Mouse (Mus musculus): ENCODE data around the gene Xpnpep3. TPM values are rescaled to one million over a fixed set of nuclear protein-coding genes. Genes with fewer than 3 reads are reported as not detected.
"Not testable (repeated sequence)": the region's sequence is repeated elsewhere in the genome, so short reads cannot be mapped to it uniquely, and the experiment has no call there.

The Xpnpep3 gene
- polyA plus RNA-seq, 2 experiments = 3.0 to 3.2 TPM

GRCm38 (mm10) chr15:81416763-81417310 is 16.9 kb downstream of the Xpnpep3 start:
- not testable (repeated sequence) for H3K27me3 ChIP-seq (ENCODE audit: control insufficient read depth, insufficient read depth, low read length); H3K9me3 ChIP-seq (ENCODE audit: control insufficient read depth, low read length); H3K36me3 ChIP-seq (replicated peaks; ENCODE audit: control insufficient read depth, insufficient read depth, low read depth)
- TF ChIP-seq CTCF (IDR thresholded peaks at IDR 0.05; ENCODE audit: low read depth) = peak; percentile 23; the same call in 1 of the 2 replicates
- ATAC-seq (ENCODE audit: insufficient read depth) = peak; percentile 88
- Histone ChIP-seq H3K27ac (peak overlapping the region; percentile 4), H3K4me2 (ENCODE audit: low read depth) (peak overlapping the region; percentile 70), H3K4me3 (ENCODE audit: insufficient read depth in 1 of 2, low read depth in 2 of 2, low read length in 2 of 2) (peak overlapping the region; percentile 19 to 20; a peak in 3 of 4 replicates), H3K4me1 (replicated peaks; ENCODE audit: control insufficient read depth in 2 of 2, insufficient read depth in 2 of 2, low read length in 1 of 2) (peaks cover 17 to 22% of the 10 kb centered on the region in 2 experiments), H3K9ac (replicated peaks) (peak overlapping the region; percentile 53)
- 9% methylated on average over 22 of the region's 22 CpGs for whole genome bisulfite sequencing (ENCODE audit: insufficient replicate concordance)
- peak; percentile 62 to 66 (median 63) for DNase-seq (ENCODE audit: low read depth in 3 of 3, low spot score in 3 of 3)

GRCm38 (mm10) chr15:81418065-81418464 is 18.1 kb downstream of the Xpnpep3 start:
- Histone ChIP-seq H3K4me2 (ENCODE audit: low read depth) (0 out of 2 replicates have a peak overlapping the region, but pooled peaks have one; percentile 13), H3K27ac (peak overlapping the region; percentile 60)

GRCm38 (mm10) chr15:81421454-81421853 is 21.5 kb downstream of the Xpnpep3 start:
- Histone ChIP-seq H3K9ac (replicated peaks) (no peak overlapping the region), H3K4me3 (ENCODE audit: insufficient read depth in 1 of 2, low read depth in 2 of 2, low read length in 2 of 2) (no peak overlapping the region), H3K27ac (no peak overlapping the region), H3K4me1 (replicated peaks; ENCODE audit: control insufficient read depth in 2 of 2, insufficient read depth in 2 of 2, low read length in 1 of 2) (peaks cover 15 to 23% of the 10 kb centered on the region in 2 experiments), H3K36me3 (replicated peaks; ENCODE audit: control insufficient read depth, insufficient read depth, low read depth) (no peaks in the 10 kb centered on the region), H3K9me3 (ENCODE audit: control insufficient read depth, low read length) (no peaks in the 10 kb centered on the region), H3K4me2 (ENCODE audit: low read depth) (no peak overlapping the region), H3K27me3 (ENCODE audit: control insufficient read depth, insufficient read depth, low read length) (no peaks in the 10 kb centered on the region)
- ATAC-seq (ENCODE audit: insufficient read depth) (no peak), DNase-seq (ENCODE audit: low read depth in 3 of 3, low spot score in 3 of 3) (no peak)
- 55% methylated on average over 1 of the region's 1 CpGs for WGBS (ENCODE audit: insufficient replicate concordance)
- TF ChIP-seq CTCF (IDR thresholded peaks at IDR 0.05; ENCODE audit: low read depth) = no peak

More at GRCm38 (mm10) chr15:81418065-81418464, 18.1 kb downstream of the Xpnpep3 start:
- ATAC-seq (ENCODE audit: insufficient read depth) = no peak
- H3K4me3 ChIP-seq (ENCODE audit: insufficient read depth in 1 of 2, low read depth in 2 of 2, low read length in 2 of 2) = no peak overlapping the region
- no peaks in the 10 kb centered on the region for H3K27me3 ChIP-seq (ENCODE audit: control insufficient read depth, insufficient read depth, low read length)
- peak in 1 of 3 experiments; percentile 25 for DNase-seq (ENCODE audit: low read depth in 3 of 3, low spot score in 3 of 3)
- no peak overlapping the region for H3K9ac ChIP-seq (replicated peaks)
- 71% methylated on average over 4 of the region's 4 CpGs for WGBS (ENCODE audit: insufficient replicate concordance)
- no peak for TF ChIP-seq EP300 (IDR thresholded peaks at IDR 0.05; ENCODE audit: low read depth)
- TF ChIP-seq CTCF (IDR thresholded peaks at IDR 0.05; ENCODE audit: low read depth) = no peak
- no peaks in the 10 kb centered on the region for H3K9me3 ChIP-seq (ENCODE audit: control insufficient read depth, low read length)
- no peaks in the 10 kb centered on the region for H3K36me3 ChIP-seq (replicated peaks; ENCODE audit: control insufficient read depth, insufficient read depth, low read depth)
- H3K4me1 ChIP-seq (replicated peaks; ENCODE audit: control insufficient read depth in 2 of 2, insufficient read depth in 2 of 2, low read length in 1 of 2) = peaks cover 17 to 22% of the 10 kb centered on the region in 2 experiments

- Histone ChIP-seq H3K27ac (no peak overlapping the region), H3K4me3 (ENCODE audit: insufficient read depth in 1 of 2, low read depth in 2 of 2, low read length in 2 of 2) (no peak overlapping the region), H3K4me2 (ENCODE audit: low read depth) (no peak overlapping the region), H3K9ac (replicated peaks) (no peak overlapping the region), H3K9me3 (ENCODE audit: control insufficient read depth, low read length) (no peaks in the 10 kb centered on the region), H3K4me1 (replicated peaks; ENCODE audit: control insufficient read depth in 2 of 2, insufficient read depth in 2 of 2, low read length in 1 of 2) (peaks cover 11 to 17% of the 10 kb centered on the region in 2 experiments), H3K36me3 (replicated peaks; ENCODE audit: control insufficient read depth, insufficient read depth, low read depth) (peaks cover under 1% of the 10 kb centered on the region), H3K27me3 (ENCODE audit: control insufficient read depth, insufficient read depth, low read length) (no peaks in the 10 kb centered on the region)
- ATAC-seq (ENCODE audit: insufficient read depth) (no peak), DNase-seq (ENCODE audit: low read depth in 3 of 3, low spot score in 3 of 3) (no peak)
- TF ChIP-seq CTCF (IDR thresholded peaks at IDR 0.05; ENCODE audit: low read depth) = no peak
- 75% methylated on average over 7 of the region's 7 CpGs for WGBS (ENCODE audit: insufficient replicate concordance)
Measured at GRCm38 (mm10) chr15:81422156-81422681, 22.3 kb downstream of the Xpnpep3 start.

- Histone ChIP-seq H3K27ac (no peak overlapping the region), H3K4me3 (ENCODE audit: insufficient read depth in 1 of 2, low read depth in 2 of 2, low read length in 2 of 2) (no peak overlapping the region), H3K27me3 (ENCODE audit: control insufficient read depth, insufficient read depth, low read length) (no peaks in the 10 kb centered on the region), H3K4me1 (replicated peaks; ENCODE audit: control insufficient read depth in 2 of 2, insufficient read depth in 2 of 2, low read length in 1 of 2) (peaks cover 0 to 5% of the 10 kb centered on the region in 2 experiments; a peak in 1 of 4 replicates), H3K9ac (replicated peaks) (no peak overlapping the region), H3K36me3 (replicated peaks; ENCODE audit: control insufficient read depth, insufficient read depth, low read depth) (peaks cover 8% of the 10 kb centered on the region), H3K9me3 (ENCODE audit: control insufficient read depth, low read length) (no peaks in the 10 kb centered on the region), H3K4me2 (ENCODE audit: low read depth) (no peak overlapping the region)
- TF ChIP-seq EP300 (IDR thresholded peaks at IDR 0.05; ENCODE audit: low read depth) (no peak), CTCF (IDR thresholded peaks at IDR 0.05; ENCODE audit: low read depth) (no peak)
- DNase-seq (ENCODE audit: low read depth in 3 of 3, low spot score in 3 of 3) (no peak), ATAC-seq (ENCODE audit: insufficient read depth) (0 out of 2 replicates have a peak, but pooled peaks have one; percentile 35)
- WGBS (ENCODE audit: insufficient replicate concordance) = 65% methylated on average over 3 of the region's 3 CpGs
Measured at GRCm38 (mm10) chr15:81425311-81425710, 25.4 kb downstream of the Xpnpep3 start.
